Mouse (Mus musculus) frontal cortex, postnatal 25 days (tissue): ENCODE measurements around the gene Dpp6.

Source experiments
- DNase-seq, 2 experiments: peaks; one replicate each; pipeline ENCODE4 v3.0.0; 2022; ENCODE audit warnings: low spot score in 2 of 2

Gene Dpp6

GRCm38 (mm10) chr5:27373931-27374330 is 556.9 kb downstream of the Dpp6 start:
- no peak for DNase-seq

- no peak for DNase-seq
These were observed 558.8 kb downstream of the Dpp6 start for GRCm38 (mm10) chr5:27375841-27376240.

GRCm38 (mm10) chr5:27380656-27381385 is 563.8 kb downstream of the Dpp6 start:
- DNase-seq = no peak

DNA sequence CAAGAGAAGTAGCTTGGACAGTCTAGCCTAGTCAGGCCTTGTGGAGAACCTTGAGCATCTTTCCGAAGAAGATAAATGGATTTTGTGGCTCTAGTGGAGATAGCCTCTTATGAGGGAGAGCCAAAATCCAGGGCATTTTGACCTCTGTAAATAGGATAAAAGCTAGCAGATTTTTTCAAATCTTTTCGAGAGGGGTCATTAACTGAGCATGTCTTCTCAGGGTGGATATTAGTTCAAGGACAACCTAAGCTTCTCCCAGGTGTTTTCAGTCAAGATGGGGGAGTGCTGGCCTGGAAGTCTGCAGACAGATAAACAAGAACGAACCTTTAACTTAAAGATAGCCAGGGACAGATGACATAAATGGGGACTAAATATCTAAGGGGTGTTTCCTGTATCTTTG is 581.4 kb downstream of the Dpp6 start:
- DNase-seq = no peak

DNA sequence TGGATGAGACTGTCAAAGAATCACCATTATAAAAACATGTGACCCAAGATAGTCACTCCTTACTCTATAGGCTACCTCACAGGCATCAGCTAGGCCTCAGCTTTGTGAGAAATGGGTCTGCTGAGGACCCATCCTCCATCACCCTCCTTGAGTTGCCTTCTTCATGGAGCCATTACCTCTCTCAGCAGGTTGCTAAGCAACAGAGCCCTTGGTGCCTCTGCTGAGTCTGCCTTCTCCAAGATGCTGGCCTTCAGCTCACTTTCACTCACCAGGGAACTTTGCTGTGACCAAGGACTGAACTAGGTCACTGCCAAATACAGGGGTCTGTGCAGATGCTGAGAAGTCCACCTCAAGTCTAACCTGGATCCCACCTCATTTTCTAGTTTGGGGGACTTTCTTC is 582.1 kb downstream of the Dpp6 start:
- no peak for DNase-seq

DNA sequence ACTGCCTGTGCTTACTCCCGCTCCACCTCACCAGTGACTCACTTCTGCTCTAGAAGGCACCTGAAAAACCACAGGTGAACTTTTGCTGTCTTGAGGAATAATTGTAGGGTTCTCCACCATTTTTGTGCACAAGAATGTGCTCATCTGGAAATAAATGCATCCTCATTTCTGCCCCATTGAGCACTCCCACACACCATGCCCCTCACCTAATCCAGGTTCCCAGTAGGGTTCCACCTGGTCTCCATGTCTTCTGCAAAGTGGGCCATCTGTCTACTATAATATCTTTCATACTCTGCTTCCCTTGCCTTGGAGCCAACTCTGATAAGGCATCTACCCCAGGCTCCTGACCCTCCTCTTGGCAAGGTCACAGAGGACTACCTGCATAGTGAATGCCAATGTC is 585.6 kb downstream of the Dpp6 start:
- no peak for DNase-seq

GRCm38 (mm10) chr5:27408854-27409253 is 591.9 kb downstream of the Dpp6 start:
- DNase-seq = no peak

DNA sequence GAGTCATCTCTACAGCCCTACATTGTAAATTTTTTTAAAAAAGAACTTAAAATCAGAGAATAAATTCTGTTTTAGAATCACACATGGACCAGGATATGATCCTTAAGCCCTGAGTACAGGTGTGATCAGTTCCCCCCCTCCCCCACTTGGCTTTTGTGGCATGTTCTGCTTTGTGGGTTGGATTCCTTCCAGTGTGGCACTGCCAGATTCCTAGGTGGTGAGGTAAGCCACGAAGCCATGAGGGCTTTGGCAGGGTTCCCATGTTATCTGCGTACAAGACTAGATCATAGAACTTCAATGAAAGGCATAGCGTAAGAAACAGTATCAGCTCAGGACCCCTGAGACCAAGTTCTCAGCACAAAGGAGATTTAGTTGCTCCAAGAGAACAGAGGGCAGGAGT is 596.0 kb downstream of the Dpp6 start:
- DNase-seq = no peak

GRCm38 (mm10) chr5:27415518-27415917 is 598.5 kb downstream of the Dpp6 start:
- no peak for DNase-seq

GRCm38 (mm10) chr5:27416571-27416970 is 599.6 kb downstream of the Dpp6 start:
- no peak for DNase-seq

DNA sequence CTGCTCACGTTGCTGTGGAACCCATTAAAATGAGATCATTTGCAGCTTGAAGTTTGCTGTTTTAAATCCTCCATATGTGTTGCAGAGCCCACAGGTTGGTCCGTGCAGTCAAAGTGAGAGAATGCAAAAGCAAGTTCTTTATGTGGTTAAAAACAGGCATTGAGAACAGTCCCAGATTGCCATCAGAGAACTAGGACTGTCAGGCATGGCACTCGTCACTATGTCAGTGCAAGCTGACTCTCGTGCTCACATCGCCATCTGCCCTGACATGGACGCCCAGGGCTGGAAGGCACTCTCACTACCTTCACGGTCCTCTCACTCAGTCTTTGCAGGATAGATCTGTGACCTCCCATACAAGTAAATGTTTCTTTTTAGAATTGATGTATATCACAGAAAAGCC is 600.4 kb downstream of the Dpp6 start:
- DNase-seq = no peak

DNA sequence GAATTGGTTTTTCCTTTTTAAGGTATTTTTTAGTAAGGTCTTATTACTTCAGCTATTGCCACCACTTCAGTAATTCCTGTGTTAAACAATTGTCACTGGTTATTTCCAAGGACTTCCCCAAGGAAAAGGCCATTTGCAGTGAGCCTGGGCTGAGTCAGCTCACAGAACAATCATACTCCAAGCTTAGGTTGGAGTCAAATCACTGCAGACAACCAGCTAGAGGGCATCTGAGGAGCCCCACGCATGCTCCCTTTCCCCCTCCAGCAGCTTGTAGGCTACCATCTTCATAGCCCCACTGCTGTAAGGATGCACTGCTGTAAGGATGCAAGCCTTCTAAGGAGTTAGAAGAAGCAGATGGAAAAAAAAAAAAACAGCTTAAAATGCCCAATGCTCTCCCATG is 601.9 kb downstream of the Dpp6 start:
- DNase-seq = no peak

DNA sequence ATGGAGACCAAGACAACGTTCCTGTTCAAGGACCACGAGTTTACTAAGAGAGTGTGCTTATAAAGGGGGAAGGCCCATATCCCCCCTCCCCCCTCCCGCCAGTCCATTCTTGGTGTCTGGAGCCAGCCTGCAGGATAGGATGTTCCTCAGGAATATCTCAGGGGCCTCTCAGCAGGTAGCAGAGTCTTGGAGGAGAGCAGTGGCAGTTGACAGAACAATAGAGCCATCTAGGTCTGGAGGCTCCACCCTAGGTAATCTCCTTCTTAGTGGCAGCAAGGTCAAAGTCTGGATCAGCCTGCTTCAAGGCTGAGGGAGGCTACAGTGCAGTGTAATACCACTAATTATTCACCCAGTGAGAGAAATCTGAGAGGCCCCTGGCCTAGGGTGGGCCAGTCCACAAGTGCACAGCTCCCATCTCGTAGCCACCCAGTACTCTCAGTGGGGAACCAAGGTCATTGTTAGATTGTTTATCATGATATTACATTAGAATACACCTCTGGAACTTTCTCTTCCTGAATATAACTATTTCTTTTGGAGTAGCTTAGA is 604.2 kb downstream of the Dpp6 start:
- DNase-seq = no peak

DNA sequence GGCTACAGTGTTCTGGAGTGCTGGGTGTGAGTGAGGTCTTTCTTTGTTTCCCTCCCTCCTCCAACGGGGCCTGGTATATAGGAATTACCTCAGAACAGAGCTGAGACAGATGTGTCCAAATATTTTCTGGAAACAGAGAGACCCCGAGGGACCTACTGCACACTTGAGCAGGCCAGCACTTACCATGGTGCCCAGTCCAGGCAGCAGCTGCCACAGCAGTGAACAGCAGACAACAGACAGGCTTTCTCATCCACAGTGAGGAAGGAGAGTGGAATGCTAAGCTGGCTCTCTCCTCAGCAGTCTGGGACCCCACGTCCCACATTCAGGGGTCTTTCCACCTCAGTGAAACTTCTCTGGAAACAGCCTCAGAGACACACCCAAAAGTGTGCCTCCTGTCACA is 606.8 kb downstream of the Dpp6 start:
- DNase-seq = no peak

DNA sequence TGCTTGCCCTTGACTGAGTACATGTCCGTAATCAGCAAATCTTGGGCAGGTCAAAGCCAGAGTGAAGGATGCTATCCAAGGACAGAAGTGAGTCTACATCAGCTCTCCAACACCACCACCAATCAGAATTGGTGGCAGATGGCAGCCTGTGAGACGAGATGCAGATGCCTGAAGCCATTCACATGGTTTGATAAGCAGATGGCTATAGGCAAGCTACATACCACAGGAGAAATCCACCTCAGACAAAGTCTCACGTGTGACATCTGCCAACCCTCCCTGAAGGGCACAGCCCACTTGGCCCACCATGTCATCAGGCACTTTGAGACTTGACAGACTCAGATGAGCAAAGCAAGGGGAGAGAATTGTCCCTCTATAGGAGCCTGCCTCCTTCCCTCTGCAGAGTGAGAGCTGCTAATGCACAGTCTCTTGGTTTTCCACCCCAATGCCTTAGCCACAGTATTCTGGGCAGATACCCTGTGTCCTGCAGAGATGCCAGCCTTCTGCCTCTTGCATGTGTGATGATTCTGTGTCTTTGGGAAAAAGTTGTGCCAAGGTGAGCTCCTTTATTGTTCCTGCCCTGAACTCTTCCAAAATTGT is 607.6 kb downstream of the Dpp6 start:
- no peak for DNase-seq

- no peak for DNase-seq
These were observed 609.2 kb downstream of the Dpp6 start for GRCm38 (mm10) chr5:27426200-27426599.

DNA sequence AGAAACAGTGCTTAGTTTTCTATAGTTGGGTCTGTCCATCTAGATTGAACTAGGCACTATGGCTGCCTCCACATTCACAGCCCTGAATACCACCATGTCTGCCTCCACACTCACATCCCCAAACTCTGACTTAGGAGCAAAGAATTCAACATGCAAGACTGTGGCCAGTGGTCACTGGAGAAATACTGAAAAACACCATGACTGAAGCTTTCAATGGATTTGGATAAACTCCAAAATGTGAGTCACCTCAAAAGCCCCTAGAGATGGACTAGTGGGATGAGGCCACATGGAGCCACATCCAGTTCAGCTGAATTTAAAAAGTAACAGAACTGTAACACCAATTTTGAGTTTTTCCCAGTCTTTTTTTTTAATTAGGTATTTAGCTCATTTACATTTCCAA is 616.6 kb downstream of the Dpp6 start:
- no peak for DNase-seq

GRCm38 (mm10) chr5:27453201-27453845 is 636.3 kb downstream of the Dpp6 start:
- no peak for DNase-seq

DNA sequence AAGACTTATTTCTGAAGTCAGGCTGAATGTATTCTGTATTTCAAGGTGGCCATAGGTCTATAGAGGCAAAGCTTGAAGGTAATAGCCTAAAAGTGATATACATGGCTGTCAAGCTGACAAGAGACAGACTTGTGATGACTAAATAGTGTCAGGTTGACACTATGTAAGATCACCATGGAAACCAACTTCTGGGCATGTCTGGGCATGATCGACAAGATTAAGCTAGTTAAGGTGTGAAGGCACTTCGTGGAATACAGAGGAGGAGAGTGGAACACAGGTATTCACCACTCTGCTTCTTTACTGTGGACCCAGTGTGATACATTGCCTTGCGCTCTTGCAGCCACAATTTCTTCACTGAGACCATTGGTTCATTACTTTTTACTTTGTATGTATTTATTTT is 637.4 kb downstream of the Dpp6 start:
- no peak for DNase-seq

- no peak for DNase-seq
These were observed 640.0 kb downstream of the Dpp6 start for GRCm38 (mm10) chr5:27456981-27457380.

DNA sequence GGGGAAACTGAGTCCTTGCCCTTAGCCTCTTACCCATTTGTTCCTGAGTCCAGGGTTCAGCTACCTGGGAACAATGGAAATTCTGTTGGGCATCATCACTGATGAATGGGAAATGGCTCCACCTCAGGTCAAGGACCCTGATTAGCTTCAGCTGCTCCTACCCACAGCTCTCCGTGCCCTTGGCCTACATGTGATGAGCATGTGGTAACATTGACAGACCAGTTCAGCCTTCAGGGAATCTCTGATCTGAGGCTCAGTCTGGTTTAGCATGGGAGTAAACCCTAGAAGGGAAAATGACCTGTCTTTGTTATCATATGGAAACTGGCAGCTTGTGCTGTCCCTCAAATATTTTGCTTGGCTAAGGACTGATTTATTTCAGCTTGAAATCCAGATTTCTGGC is 640.7 kb downstream of the Dpp6 start:
- no peak for DNase-seq

- DNase-seq = no peak
These were observed 658.0 kb downstream of the Dpp6 start for GRCm38 (mm10) chr5:27474964-27475465.

DNA sequence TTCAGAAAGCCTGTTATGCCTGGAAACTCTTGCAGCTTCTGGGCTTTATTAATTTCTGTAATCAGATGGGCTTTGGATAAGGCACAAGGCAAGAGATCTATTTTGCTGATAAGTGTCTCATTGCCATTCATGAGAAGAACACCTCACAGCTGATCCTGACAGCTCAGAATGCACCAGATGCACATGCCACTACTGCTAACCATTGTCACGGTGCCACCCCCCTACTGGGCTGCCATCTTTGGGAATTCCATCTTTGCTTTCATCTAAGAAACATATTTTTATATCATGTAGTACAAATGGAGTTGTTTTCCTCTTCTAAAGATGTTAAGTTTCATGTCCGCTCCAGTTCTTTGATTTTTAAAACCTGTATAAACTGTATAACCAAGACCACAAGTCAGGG is 664.7 kb downstream of the Dpp6 start:
- no peak for DNase-seq
